Mouse (Mus musculus): ENCODE data around the gene Slc25a22. TPM values are rescaled to one million over a fixed set of nuclear protein-coding genes. Genes with fewer than 3 reads are reported as not detected.

The Slc25a22 gene
- polyA plus RNA-seq, 1 experiment from 2014 or later: 80.4 TPM

DNA sequence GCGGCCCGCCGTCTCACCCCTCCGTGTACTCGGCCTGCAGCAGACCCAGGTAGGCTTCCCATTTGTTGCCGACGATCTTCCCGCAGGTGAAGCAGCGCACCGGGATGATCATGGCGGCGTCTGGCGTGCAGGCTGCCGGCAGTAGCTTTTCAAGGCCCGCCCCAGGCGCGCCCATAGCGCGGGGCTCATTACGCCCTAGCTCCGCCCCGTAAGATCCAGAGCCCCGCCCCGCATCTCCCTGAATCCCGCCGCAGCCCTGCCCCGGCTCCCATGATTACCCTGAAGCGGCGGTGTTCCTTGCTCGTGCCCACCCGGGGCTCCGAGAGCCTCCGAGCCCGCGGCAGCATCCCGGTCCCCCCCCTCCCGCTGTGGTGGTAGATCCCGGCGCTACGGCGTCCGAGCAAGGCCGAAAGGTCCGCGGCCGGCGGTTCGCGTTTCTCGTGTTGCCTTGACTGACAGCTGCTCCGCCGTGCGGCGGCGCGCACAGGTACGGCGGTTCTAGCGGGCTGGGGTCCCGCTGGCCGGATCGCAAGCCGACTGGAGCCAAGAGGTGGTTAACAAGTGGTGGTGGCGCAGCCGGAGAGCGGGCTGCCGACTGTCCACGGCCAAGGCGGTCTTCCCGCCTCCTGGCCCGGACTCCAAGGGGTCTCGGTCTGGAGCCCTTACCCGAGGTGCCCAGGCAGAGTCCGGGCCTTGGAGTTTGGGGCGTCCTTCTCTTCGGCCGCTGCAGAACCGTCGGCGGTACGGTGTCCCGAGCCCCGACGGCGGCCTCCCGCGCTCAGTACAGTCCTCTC is 37.5 kb upstream of the Slc25a22 start, which contains the start of the genes Polr2l and Tspan4:
TSS of gene Polr2l (minus strand) at position 122 of the 794 bp plus-strand sequence.
TSS of gene Tspan4 (plus strand) at position 230 of the 794 bp plus-strand sequence.
- WGBS: under 1% methylated on average over 86 of the region's 87 CpGs
- Histone ChIP-seq H3K4me2 (ENCODE audit: low read depth, low read length) (peak within 1 kb of the TSS; percentile 88), H3K4me1 (ENCODE audit: control insufficient read depth, insufficient read depth, low read length) (peaks cover 19% of the 10 kb centered on the region), H3K9ac (replicated peaks; ENCODE audit: low read depth, low read length) (peak within 1 kb of the TSS; percentile 84), H3K9me3 (ENCODE audit: control insufficient read depth, low read length) (no peaks in the 10 kb centered on the region), H3K27me3 (ENCODE audit: control insufficient read depth, insufficient read depth, low read length) (no peaks in the 10 kb centered on the region), H3K27ac (ENCODE audit: low read depth, low read length) (peak within 1 kb of the TSS; percentile 85), H3K4me3 (ENCODE audit: low read depth, low read length) (peak within 1 kb of the TSS; percentile 68), H3K36me3 (ENCODE audit: control insufficient read depth, insufficient read depth, low read length) (peaks cover 12% of the 10 kb centered on the region)
- peak; percentile 80 for ATAC-seq (ENCODE audit: low read depth)

DNA sequence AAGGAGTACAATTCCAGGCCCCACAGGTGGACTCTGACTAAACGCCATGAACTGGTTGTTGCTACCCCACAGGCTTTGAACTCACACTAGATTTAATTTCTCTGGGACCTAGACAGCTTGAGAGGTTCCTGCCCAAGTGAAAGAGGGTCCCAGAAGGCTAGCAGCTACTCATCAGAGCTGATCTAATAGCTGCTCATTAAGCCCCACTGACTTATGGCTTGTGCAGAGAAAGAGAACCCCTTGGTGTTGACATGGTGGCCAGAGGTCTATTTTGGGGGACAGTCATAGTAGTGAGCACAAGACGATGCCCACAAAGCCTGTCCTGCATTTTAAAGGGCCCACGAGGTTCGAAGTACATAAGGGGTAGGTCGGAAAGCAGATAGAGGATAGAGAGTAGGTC is 36.5 kb upstream of the Slc25a22 start:
- WGBS: 8% methylated on average over 5 of the region's 5 CpGs
- peak overlapping the region; percentile 88 for H3K4me2 ChIP-seq (ENCODE audit: low read depth, low read length)
- peak overlapping the region; percentile 84 for H3K9ac ChIP-seq (replicated peaks; ENCODE audit: low read depth, low read length)
- H3K27ac ChIP-seq (ENCODE audit: low read depth, low read length): no peak overlapping the region
- H3K4me3 ChIP-seq (ENCODE audit: low read depth, low read length): peak overlapping the region; percentile 68
- no peaks in the 10 kb centered on the region for H3K27me3 ChIP-seq (ENCODE audit: control insufficient read depth, insufficient read depth, low read length)
- peaks cover 27% of the 10 kb centered on the region for H3K4me1 ChIP-seq (ENCODE audit: control insufficient read depth, insufficient read depth, low read length)
- no peaks in the 10 kb centered on the region for H3K9me3 ChIP-seq (ENCODE audit: control insufficient read depth, low read length)
- peaks cover 17% of the 10 kb centered on the region for H3K36me3 ChIP-seq (ENCODE audit: control insufficient read depth, insufficient read depth, low read length)
- no peak for ATAC-seq (ENCODE audit: low read depth)

DNA sequence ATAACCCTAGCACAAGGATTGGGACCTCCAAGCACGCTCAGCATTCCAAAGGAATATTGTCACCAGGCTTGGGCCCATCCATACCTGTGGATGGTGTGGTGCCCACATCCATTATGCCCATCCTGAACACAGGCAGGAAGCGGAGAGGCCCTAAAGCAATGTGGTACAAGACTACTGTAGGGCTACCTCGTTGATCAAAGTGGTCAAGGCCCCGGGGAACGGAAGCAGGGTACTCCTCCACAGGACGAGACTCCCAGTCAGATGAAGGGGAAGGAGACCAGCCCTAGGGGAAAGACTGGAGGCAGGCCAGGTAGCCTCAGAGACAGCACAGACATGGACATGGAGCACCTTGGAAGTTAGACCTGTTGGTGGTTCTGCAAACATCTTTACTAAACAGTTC is 35.1 kb upstream of the Slc25a22 start:
- H3K4me2 ChIP-seq (ENCODE audit: low read depth, low read length): no peak overlapping the region
- no peak overlapping the region for H3K9ac ChIP-seq (replicated peaks; ENCODE audit: low read depth, low read length)
- peaks cover 17% of the 10 kb centered on the region for H3K36me3 ChIP-seq (ENCODE audit: control insufficient read depth, insufficient read depth, low read length)
- no peak for ATAC-seq (ENCODE audit: low read depth)
- H3K4me3 ChIP-seq (ENCODE audit: low read depth, low read length): no peak overlapping the region
- peaks cover 33% of the 10 kb centered on the region for H3K4me1 ChIP-seq (ENCODE audit: control insufficient read depth, insufficient read depth, low read length)
- no peaks in the 10 kb centered on the region for H3K27me3 ChIP-seq (ENCODE audit: control insufficient read depth, insufficient read depth, low read length)
- H3K27ac ChIP-seq (ENCODE audit: low read depth, low read length): no peak overlapping the region
- no peaks in the 10 kb centered on the region for H3K9me3 ChIP-seq (ENCODE audit: control insufficient read depth, low read length)
- 95% methylated on average over 6 of the region's 6 CpGs for WGBS

DNA sequence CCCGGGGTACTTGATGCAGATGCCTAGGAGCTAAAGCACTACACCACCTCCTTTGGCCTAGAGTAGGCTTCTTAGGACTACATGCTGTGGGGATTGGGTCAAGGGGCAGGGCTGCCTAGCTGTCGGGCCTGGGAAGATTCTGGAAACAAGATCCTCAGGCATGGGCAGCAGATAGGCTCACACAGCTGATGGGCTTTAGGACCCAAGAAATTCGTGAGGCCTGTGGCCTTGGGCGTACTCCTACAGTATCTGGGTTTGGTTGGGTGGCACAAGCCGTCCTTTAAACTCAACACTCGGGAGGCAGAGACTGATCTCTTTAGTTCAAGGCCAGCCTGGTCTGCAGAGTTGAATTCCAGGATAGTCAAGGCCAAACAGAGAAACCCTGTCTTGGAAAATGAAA is 34.5 kb upstream of the Slc25a22 start:
- H3K9me3 ChIP-seq (ENCODE audit: control insufficient read depth, low read length): no peaks in the 10 kb centered on the region
- ATAC-seq (ENCODE audit: low read depth): no peak
- whole genome bisulfite sequencing: 87% methylated on average over 6 of the region's 6 CpGs
- no peak overlapping the region for H3K4me3 ChIP-seq (ENCODE audit: low read depth, low read length)
- H3K4me2 ChIP-seq (ENCODE audit: low read depth, low read length): no peak overlapping the region
- no peak overlapping the region for H3K27ac ChIP-seq (ENCODE audit: low read depth, low read length)
- no peak overlapping the region for H3K9ac ChIP-seq (replicated peaks; ENCODE audit: low read depth, low read length)
- H3K27me3 ChIP-seq (ENCODE audit: control insufficient read depth, insufficient read depth, low read length): no peaks in the 10 kb centered on the region
- H3K4me1 ChIP-seq (ENCODE audit: control insufficient read depth, insufficient read depth, low read length): peaks cover 33% of the 10 kb centered on the region
- peaks cover 17% of the 10 kb centered on the region for H3K36me3 ChIP-seq (ENCODE audit: control insufficient read depth, insufficient read depth, low read length)

DNA sequence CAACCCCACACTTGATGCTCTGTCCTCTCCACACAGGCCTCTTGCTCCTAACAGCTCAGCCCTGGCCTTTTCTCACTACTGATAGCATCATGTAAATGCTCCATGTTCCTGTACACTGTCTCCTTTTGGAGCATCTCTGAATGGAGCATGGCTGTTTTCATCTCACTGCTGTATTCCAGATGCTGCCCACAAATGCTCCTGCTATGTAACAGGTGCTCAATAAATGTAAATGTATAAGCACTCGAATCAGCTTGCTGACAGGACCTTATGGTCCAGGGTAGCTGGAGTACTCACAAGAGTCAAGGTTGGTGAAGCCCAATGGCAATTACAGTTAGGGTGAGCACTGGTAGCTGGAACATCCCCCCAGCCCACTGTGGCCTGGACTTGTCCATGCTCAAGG is 33.5 kb upstream of the Slc25a22 start:
- H3K36me3 ChIP-seq (ENCODE audit: control insufficient read depth, insufficient read depth, low read length): peaks cover 17% of the 10 kb centered on the region
- no peaks in the 10 kb centered on the region for H3K27me3 ChIP-seq (ENCODE audit: control insufficient read depth, insufficient read depth, low read length)
- H3K4me3 ChIP-seq (ENCODE audit: low read depth, low read length): no peak overlapping the region
- no peak for ATAC-seq (ENCODE audit: low read depth)
- H3K4me2 ChIP-seq (ENCODE audit: low read depth, low read length): no peak overlapping the region
- 88% methylated on average over 1 of the region's 1 CpGs for WGBS
- H3K9ac ChIP-seq (replicated peaks; ENCODE audit: low read depth, low read length): no peak overlapping the region
- H3K27ac ChIP-seq (ENCODE audit: low read depth, low read length): no peak overlapping the region
- no peaks in the 10 kb centered on the region for H3K9me3 ChIP-seq (ENCODE audit: control insufficient read depth, low read length)
- H3K4me1 ChIP-seq (ENCODE audit: control insufficient read depth, insufficient read depth, low read length): peaks cover 36% of the 10 kb centered on the region

DNA sequence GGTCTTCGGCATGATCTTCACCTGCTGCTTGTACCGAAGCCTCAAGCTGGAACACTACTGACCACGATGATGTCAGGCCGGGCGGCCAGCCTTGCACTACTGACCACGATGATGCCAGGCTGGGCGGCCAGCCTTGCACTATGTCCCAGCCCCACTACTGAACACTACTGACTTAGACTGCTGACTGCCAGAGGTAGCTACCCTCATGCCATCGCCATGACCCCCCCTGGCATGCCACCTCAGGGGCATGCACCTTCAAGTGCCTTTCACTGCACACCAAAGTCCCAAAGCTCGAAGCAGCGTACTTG is 32.9 kb upstream of the Slc25a22 start:
- Histone ChIP-seq H3K4me2 (ENCODE audit: low read depth, low read length) (no peak overlapping the region), H3K36me3 (ENCODE audit: control insufficient read depth, insufficient read depth, low read length) (peaks cover 17% of the 10 kb centered on the region), H3K27ac (ENCODE audit: low read depth, low read length) (no peak overlapping the region), H3K9me3 (ENCODE audit: control insufficient read depth, low read length) (no peaks in the 10 kb centered on the region), H3K9ac (replicated peaks; ENCODE audit: low read depth, low read length) (no peak overlapping the region), H3K27me3 (ENCODE audit: control insufficient read depth, insufficient read depth, low read length) (peaks cover 2% of the 10 kb centered on the region; the same call in 1 of the 2 replicates), H3K4me3 (ENCODE audit: low read depth, low read length) (no peak overlapping the region), H3K4me1 (ENCODE audit: control insufficient read depth, insufficient read depth, low read length) (peaks cover 29% of the 10 kb centered on the region)
- no peak for ATAC-seq (ENCODE audit: low read depth)
- WGBS: 98% methylated on average over 10 of the region's 10 CpGs

DNA sequence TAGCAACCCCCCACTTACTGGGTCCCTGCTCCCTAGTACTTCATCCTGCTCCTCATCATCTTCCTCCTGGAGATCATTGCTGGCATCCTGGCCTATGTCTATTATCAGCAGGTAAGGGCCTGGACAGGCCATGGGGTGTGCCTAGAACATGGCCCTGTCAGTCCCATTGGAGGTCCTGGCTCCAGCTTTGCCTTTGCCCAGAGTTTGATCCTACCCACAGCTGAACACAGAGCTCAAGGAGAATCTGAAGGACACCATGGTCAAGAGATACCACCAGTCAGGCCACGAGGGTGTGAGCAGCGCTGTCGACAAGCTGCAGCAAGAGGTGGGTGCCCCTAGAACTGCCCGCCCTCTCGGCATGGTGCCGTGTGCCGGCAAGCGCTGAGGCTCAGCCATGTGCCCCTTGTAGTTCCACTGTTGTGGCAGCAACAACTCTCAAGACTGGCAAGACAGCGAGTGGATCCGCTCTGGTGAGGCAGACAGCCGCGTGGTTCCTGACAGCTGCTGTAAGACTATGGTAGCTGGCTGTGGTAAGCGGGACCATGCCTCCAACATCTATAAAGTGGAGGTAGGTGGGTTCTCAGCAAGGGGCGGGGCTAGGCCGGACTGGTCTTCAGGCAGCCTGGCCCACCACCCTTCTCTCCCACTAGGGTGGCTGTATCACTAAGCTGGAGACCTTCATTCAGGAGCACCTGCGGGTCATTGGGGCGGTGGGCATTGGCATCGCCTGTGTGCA is 32.4 kb upstream of the Slc25a22 start:
- peaks cover 17% of the 10 kb centered on the region for H3K36me3 ChIP-seq (ENCODE audit: control insufficient read depth, insufficient read depth, low read length)
- H3K9me3 ChIP-seq (ENCODE audit: control insufficient read depth, low read length): no peaks in the 10 kb centered on the region
- H3K27ac ChIP-seq (ENCODE audit: low read depth, low read length): no peak overlapping the region
- H3K4me1 ChIP-seq (ENCODE audit: control insufficient read depth, insufficient read depth, low read length): peaks cover 29% of the 10 kb centered on the region
- no peak for ATAC-seq (ENCODE audit: low read depth)
- peak overlapping the region; percentile 60; the same call in 1 of the 2 replicates for H3K4me2 ChIP-seq (ENCODE audit: low read depth, low read length)
- H3K27me3 ChIP-seq (ENCODE audit: control insufficient read depth, insufficient read depth, low read length): peaks cover 6% of the 10 kb centered on the region; the same call in 1 of the 2 replicates
- no peak overlapping the region for H3K4me3 ChIP-seq (ENCODE audit: low read depth, low read length)
- no peak overlapping the region for H3K9ac ChIP-seq (replicated peaks; ENCODE audit: low read depth, low read length)
- 94% methylated on average over 18 of the region's 18 CpGs for WGBS

DNA sequence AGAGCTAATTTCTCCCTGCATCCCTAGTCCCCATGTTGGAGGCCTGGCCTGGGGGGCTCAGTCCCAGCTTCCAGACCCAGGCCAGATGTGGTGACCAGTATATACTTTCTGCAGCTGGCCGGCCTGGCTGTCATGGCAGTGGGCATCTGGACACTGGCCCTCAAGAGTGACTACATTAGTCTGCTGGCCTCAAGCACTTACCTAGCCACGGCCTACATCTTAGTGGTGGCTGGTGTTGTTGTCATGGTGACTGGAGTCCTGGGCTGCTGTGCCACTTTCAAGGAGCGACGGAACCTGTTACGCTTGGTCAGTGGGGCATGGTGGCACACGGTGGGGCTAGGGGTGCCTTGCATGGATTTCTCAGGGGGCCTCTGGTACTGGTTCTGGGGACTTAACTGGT is 31.7 kb upstream of the Slc25a22 start:
- H3K36me3 ChIP-seq (ENCODE audit: control insufficient read depth, insufficient read depth, low read length): peaks cover 17% of the 10 kb centered on the region
- no peak for ATAC-seq (ENCODE audit: low read depth)
- peak overlapping the region; percentile 59; the same call in 1 of the 2 replicates for H3K4me3 ChIP-seq (ENCODE audit: low read depth, low read length)
- H3K4me1 ChIP-seq (ENCODE audit: control insufficient read depth, insufficient read depth, low read length): peaks cover 30% of the 10 kb centered on the region
- H3K27ac ChIP-seq (ENCODE audit: low read depth, low read length): peak overlapping the region; percentile 69; the same call in 1 of the 2 replicates
- H3K27me3 ChIP-seq (ENCODE audit: control insufficient read depth, insufficient read depth, low read length): peaks cover 13% of the 10 kb centered on the region
- H3K4me2 ChIP-seq (ENCODE audit: low read depth, low read length): peak overlapping the region; percentile 60
- H3K9ac ChIP-seq (replicated peaks; ENCODE audit: low read depth, low read length): peak overlapping the region; percentile 37
- WGBS: 68% methylated on average over 6 of the region's 6 CpGs
- no peaks in the 10 kb centered on the region for H3K9me3 ChIP-seq (ENCODE audit: control insufficient read depth, low read length)
